Mouse (Mus musculus) adrenal gland, adult 8-10 months (tissue): ENCODE results near the gene Gm29776. TPM values are rescaled to one million over a fixed set of nuclear protein-coding genes. Genes with fewer than 3 reads are reported as not detected.

Experiments used
- DNase-seq: peaks from one replicate; pipeline ENCODE4 v3.0.0; 2022
- total RNA-seq, 4 experiments: library from RNA; stranded (reverse); gene quantifications; 2 replicates each; pipeline ENCODE4 v1.2.4; 2022

Gene Gm29776
- under 1 TPM in 2 of 4 experiments, not detected in 2; 0.19 to 0.59 TPM for total RNA-seq

GRCm38 (mm10) chr14:54698733-54699132 is at the start of gene Gm29776:
Gene Gm29776, minus strand, starts transcription at chr14:54698833.
- DNase-seq = no peak

DNA sequence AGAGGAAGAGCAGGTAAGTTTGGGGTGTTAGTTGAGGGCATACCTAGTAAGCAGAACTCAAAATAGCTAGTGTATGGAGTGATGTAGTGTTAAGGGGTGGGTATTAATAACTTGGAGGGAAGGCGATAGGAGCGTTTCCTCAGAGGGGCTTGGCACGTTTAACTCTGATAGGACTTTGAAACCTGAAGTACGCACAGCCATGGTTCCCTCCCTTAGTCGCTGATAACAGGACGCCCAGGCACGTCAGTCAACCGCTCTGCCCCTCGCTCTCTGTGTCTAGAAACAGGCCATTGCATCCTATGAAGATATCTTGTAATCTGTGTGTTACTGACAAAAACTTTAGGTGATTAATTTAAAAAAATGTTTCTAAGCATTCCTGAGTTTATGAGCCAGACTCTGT is 47.4 kb upstream of the Gm29776 start:
- DNase-seq = no peak

- DNase-seq = no peak
Observed at GRCm38 (mm10) chr14:54744473-54744872, 45.8 kb upstream of the Gm29776 start.

DNA sequence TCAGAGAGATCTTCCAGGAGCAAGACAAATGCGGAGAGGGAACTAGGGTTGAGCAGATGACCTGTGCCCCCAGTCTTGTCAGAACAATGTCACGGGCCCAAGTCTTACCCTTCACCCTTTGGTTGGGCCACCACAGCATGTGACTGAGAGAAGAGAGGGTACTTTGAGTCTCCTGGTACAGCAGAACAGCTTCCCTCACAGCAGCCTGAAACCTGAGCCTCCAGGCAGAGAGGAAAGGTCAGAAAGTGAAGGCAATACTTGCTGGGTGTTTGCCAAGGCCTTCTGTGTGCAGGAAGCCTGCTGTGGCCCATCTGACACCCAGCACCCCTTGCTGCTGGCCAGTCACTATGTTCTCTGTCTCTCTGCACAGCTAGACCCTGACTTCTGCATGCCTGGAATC is 43.7 kb upstream of the Gm29776 start:
- peak; percentile 63 for DNase-seq

- no peak for DNase-seq
Observed at GRCm38 (mm10) chr14:54741721-54742120, 43.1 kb upstream of the Gm29776 start.

- no peak for DNase-seq
Observed at GRCm38 (mm10) chr14:54737634-54738033, 39.0 kb upstream of the Gm29776 start.

DNA sequence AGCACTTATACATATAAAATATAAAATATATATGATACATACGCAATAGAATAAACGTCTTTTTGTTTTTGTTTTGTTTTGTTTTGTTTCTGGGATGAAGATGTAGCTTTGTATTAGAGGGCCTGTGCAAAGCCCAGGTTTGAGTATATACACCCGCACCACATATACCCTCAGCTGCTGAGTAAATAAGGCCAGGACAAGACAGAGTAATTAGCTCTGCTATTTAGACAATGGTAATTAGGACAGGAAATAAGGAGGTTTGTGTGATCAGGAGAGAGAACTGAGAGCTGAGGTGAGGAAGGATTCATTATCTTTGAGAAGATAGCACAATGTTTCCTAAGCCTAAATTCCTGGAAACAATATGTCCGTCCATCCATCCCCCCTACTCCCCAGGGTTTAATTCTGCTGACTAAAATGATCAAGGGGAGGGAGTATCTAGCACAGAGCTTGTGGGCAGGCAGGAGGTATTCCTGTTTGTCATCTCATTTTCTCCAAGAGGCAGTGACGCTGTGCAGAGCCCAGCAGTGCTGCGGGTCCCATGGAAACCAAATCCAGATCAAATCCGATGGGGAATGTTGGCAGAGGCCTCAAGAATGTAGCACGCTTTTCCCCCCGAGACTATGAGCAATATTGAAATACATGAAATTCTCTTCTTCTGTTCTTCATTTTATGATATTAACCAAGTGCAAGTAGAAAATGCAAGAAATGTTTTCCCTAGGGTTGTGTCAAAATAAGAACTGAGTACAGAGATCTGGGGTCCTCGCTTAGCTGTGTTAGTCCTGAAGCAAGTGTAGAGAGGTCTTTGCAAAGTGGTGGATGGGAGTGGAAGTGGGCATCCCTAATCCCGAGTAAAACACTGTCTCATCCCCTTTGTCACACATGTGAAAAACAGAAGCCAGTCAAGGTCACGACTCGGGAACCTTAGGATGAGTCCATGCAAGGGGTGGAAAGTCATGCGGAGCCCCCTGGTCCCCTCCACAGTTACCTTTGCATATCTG is 38.2 kb upstream of the Gm29776 start:
- DNase-seq = no peak

GRCm38 (mm10) chr14:54735221-54735620 is 36.6 kb upstream of the Gm29776 start:
- DNase-seq = no peak

GRCm38 (mm10) chr14:54734004-54734403 is 35.4 kb upstream of the Gm29776 start:
- no peak for DNase-seq

DNA sequence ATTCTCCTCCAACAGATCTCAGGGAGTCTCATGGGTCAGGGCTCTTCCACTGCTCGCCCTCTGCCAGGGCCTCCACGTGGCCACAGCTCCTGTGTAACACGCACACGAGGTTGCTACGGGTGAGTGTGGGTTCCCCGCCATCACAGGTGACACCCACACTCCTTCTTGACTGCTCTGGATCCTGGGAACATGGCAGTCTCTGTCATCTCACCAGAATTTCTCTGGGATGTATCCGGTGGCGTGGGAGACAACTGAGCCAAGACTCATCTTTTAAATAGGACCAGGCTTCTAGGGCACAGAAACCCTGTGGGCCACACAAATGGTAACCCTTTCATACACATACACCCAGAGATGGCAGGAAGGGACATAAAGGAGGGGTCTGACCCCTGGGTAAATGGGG is 33.6 kb upstream of the Gm29776 start:
- no peak for DNase-seq

DNA sequence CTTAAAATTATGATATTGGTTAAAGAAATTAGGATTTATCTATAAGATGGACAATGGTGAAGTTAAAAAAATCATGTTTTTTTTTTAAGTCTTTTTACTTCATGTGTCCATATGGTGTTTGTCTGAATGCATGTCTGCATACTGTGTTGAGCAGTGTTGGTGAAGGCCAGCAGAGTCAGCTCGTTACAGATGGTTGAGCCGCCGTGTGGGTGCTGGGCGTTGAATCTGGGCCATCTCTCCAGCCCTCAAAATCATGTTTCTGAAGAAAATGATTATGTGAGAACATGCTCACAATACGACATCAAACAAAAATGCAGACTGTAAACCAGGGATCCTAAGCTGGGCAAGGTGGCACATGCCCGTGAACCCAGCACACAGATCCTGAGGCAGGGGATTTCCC is 31.7 kb upstream of the Gm29776 start:
- DNase-seq = no peak

DNA sequence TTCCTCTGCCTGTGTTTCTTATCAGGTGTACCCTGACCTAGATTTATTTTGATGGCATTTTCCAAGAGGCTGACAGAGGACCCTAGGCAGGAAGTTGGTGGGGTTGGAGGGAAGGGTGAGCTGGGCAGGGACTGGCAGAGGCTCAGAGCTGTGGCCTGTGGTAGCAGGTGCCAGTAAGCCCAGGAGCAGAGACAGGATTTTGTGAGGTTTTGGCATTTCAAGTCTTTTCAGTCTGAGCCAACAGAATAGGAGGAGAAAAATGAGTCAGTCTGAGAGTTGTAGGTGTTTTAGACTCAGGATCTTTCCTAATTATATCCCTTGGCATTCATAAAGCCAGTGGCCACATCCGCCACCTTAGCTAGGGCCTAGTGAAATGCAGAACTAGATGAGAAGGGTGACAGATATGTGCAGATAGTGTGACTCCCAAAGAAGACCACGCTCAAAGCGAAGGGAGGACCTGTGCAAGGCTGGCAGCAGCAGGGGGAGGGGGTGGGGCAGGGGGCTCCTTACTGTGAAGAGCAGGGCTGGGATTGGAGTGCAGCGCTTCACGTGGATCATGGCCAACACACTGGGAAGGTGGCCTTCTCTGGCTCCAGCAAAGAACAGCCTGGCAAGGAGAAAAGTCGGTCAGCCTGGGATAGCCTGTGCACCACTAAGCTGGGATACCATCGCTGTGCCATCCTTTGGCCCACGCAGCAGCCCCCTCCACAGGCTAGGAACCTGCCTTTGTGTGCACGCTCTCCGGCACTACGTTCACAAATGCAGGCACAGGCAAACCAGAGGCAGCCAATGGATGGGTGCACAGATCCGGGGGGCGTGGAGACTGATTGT is 30.4 kb upstream of the Gm29776 start:
- no peak for DNase-seq

DNA sequence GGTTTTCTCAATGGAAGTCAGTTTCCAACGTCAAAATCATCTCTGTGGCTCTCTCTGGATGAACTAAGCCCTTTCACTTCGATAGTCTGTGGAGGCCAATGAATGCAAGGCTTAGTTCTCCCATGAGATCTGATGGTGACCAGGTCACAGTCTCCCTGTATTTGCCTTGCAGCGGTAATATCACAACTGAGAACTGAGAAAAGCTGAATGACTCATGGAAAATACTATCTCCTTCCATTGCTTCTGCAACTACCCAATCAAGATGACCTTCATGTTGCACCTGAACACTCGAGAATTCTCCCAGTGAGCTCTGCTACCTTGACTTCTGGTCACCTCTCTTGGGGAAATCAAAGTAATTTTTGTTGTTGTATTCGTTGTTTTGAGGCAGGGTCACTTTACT is 28.9 kb upstream of the Gm29776 start:
- no peak for DNase-seq

GRCm38 (mm10) chr14:54724049-54724448 is 25.4 kb upstream of the Gm29776 start:
- no peak for DNase-seq

DNA sequence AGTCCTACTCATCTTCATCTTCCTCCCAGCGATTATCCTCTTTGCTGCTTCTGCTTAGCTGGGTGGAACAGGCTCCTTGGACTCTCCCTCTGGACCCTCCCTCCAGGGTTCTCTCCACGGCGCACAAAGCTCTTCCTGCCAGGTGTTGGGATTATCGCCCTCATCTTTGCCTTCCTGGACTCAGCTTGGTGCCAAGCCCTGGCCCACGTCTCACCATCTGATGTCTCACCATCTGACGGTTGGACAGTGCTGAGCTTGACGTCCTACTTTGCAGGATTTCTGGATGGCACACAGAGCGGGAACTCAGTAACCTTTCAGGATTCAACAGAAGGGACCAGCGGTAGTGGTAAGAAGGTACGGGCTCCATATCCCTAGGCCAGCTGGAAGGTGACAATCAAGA is 23.1 kb upstream of the Gm29776 start:
- no peak for DNase-seq

GRCm38 (mm10) chr14:54720654-54721350 is 22.2 kb upstream of the Gm29776 start:
- DNase-seq = no peak

- no peak for DNase-seq
Observed at GRCm38 (mm10) chr14:54720041-54720440, 21.4 kb upstream of the Gm29776 start.

GRCm38 (mm10) chr14:54715402-54715801 is 16.8 kb upstream of the Gm29776 start:
- DNase-seq = no peak

GRCm38 (mm10) chr14:54714617-54715081 is 16.0 kb upstream of the Gm29776 start:
- DNase-seq = no peak

DNA sequence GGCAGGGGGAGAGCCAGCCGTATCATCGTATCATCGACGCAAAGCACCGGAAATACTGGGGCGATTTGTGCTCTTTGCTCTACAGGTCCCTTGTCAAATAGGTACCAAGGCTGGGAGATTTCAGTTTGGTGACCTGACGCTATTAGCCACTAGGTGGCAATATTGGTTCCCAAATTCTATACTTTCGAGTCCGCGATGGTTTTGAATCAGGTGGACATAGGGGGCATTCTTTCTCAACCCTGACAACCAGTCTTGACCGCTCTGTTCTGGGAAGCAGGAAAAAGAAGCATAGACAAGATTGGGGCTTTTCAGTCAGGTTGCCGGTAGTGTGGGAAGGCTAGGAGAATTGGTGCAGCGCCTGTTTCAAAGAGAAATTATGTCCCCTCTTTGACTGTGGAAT is 15.5 kb upstream of the Gm29776 start:
- peak; percentile 52 for DNase-seq

DNA sequence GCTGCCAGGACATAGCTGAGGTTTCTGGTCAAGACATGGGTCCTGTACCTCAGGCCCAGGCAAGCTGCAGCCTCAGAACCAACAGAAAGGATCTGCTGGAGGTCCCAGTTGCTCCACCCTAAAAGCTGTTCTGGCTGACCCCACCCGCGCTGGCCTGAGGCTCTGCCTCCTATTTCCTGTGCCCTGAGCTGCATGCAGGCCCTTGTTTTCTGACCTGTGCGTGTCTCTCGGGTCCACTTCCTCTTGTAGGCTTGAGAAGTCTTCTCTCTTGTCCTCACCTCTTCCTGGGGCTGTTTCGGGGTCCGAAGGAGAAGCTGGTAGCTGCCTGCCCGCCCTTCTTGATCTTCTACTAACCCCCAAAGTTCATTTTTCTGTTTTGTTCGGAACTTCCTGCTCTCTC is 14.2 kb upstream of the Gm29776 start:
- DNase-seq = no peak

DNA sequence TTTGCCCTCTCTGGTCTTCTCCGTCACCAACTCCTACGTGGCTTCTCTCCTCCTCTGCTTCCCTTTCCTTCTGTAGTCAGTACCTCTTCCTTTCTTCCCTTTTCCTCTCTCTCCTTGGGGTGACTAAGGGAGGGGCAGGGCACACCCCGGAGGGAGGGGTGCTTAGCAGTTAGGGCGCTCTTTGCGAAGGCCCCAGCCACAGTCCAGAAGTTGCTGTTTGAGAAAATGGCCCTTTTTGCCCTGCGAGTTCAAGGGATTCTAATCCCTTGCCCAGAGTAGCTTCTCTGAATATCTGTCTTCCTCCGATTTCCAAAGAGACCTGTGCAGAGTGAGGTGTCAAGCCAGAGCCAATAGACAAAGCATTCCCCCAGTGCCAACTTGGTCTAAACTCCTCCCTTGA is 13.4 kb upstream of the Gm29776 start, which contains the start of gene Cebpe:
TSS of gene Cebpe (minus strand) at position 101 of the 400 bp plus-strand sequence.
- DNase-seq = no peak
